Mouse (Mus musculus) MEL (cell line): ENCODE measurements around the gene Hdac7. TPM values are rescaled to one million over a fixed set of nuclear protein-coding genes. Genes with fewer than 3 reads are reported as not detected.
A peak's percentile ranks its signal among the peaks of the same experiment; 100 is the strongest.

Source experiments
- DNase-seq: peaks from one replicate; pipeline ENCODE4 v3.0.0; 2011; ENCODE audit warnings: low read depth, low spot score
- H3K27ac ChIP-seq: 2 replicates; pipeline ENCODE4 v1.5.1; 2012; ENCODE audit warnings: low read depth, mild to moderate bottlenecking, control low read depth, low read length, moderate library complexity; ENCODE audit not compliant: control insufficient read depth
- H3K27me3 ChIP-seq, 2 experiments: fragments of 150-350 bp in 1 of 2; sonication (generic) in 1 of 2; 2 replicates each; pipeline ENCODE4 v1.6.1; 2012; ENCODE audit warnings: low read length in 2 of 2, mild to moderate bottlenecking in 2 of 2, improper control_type of control experiment in 1 of 2, moderate library complexity in 1 of 2; ENCODE audit not compliant: insufficient read depth in 2 of 2, control insufficient read depth in 1 of 2
- H3K36me3 ChIP-seq, 2 experiments: 2 replicates each; pipeline ENCODE4 v1.6.1; 2012 to 2014; ENCODE audit warnings: low read length in 2 of 2, improper control_type of control experiment in 1 of 2, inconsistent platforms in 1 of 2, mild to moderate bottlenecking in 1 of 2; ENCODE audit not compliant: insufficient read depth in 2 of 2, control insufficient read depth in 1 of 2
- H3K4me1 ChIP-seq, 2 experiments: fragments of 150-350 bp in 1 of 2; sonication (generic) in 1 of 2; 2 replicates each; pipeline ENCODE4 v1.6.1; 2012; ENCODE audit warnings: low read length in 2 of 2, improper control_type of control experiment in 1 of 2, mild to moderate bottlenecking in 1 of 2; ENCODE audit not compliant: insufficient read depth in 2 of 2, control insufficient read depth in 1 of 2
- H3K4me3 ChIP-seq, 2 experiments: fragments of 150-350 bp in 1 of 2; sonication (generic) in 1 of 2; 2 replicates each; pipeline ENCODE4 v1.5.1; 2012; ENCODE audit warnings: low read depth in 2 of 2, low read length in 2 of 2, mild to moderate bottlenecking in 2 of 2, moderate library complexity in 2 of 2, control low read depth in 1 of 2, improper control_type of control experiment in 1 of 2; ENCODE audit not compliant: control insufficient read depth in 1 of 2, insufficient read depth in 1 of 2
- H3K79me2 ChIP-seq: 2 replicates; pipeline ENCODE4 v1.6.1; 2012; ENCODE audit warnings: mild to moderate bottlenecking, low read length, moderate library complexity; ENCODE audit not compliant: control insufficient read depth, poor library complexity, insufficient read depth
- H3K9ac ChIP-seq: 2 replicates; pipeline ENCODE4 v1.6.1; 2012; ENCODE audit warnings: low read depth, mild to moderate bottlenecking, control low read depth, low read length, moderate library complexity; ENCODE audit not compliant: control insufficient read depth, poor library complexity, severe bottlenecking
- H3K9me3 ChIP-seq: fragments of 150-350 bp; sonication (generic); replicated peaks from 2 replicates; pipeline ENCODE4 v1.6.1; 2012; ENCODE audit warnings: mild to moderate bottlenecking, low read length, improper control_type of control experiment, moderate library complexity; ENCODE audit not compliant: insufficient read depth
- CHD1 ChIP-seq: IDR thresholded peaks from 2 replicates; pipeline ENCODE4 v1.6.1; 2012; ENCODE audit warnings: low read depth, mild to moderate bottlenecking, inconsistent platforms, low read length, improper control_type of control experiment
- CTCF ChIP-seq, 3 experiments: IDR thresholded peaks in 2 of 3; conservative IDR thresholded peaks in 1 of 3; 2 replicates each; pipeline ENCODE4 v1.5.1; 2011 to 2012; ENCODE audit warnings: low read length in 3 of 3, low read depth in 2 of 3, mild to moderate bottlenecking in 2 of 3, improper control_type of control experiment in 1 of 3, inconsistent platforms in 1 of 3, mixed read lengths in 1 of 3, moderate library complexity in 1 of 3; ENCODE audit not compliant: control insufficient read depth in 1 of 3, insufficient read depth in 1 of 3, poor library complexity in 1 of 3, severe bottlenecking in 1 of 3
- ELF1 ChIP-seq: IDR thresholded peaks from 2 replicates; pipeline ENCODE4 v1.6.1; 2014; ENCODE audit warnings: low read depth, mild to moderate bottlenecking, inconsistent platforms, low read length, improper control_type of control experiment, moderate library complexity
- EP300 ChIP-seq, 2 experiments: IDR thresholded peaks; 2 replicates each; pipeline ENCODE4 v1.6.1; 2011; ENCODE audit warnings: improper control_type of control experiment in 2 of 2, low read length in 2 of 2, low read depth in 1 of 2, mild to moderate bottlenecking in 1 of 2
- ETS1 ChIP-seq: IDR thresholded peaks from 2 replicates; pipeline ENCODE4 v1.6.1; 2012; ENCODE audit warnings: low read depth, mild to moderate bottlenecking, inconsistent platforms, low read length, improper control_type of control experiment, moderate library complexity
- HCFC1 ChIP-seq: IDR thresholded peaks from 2 replicates; pipeline ENCODE4 v1.6.1; 2012; ENCODE audit warnings: low read depth, mild to moderate bottlenecking, inconsistent platforms, low read length, improper control_type of control experiment, moderate library complexity
- JUND ChIP-seq: IDR thresholded peaks from 2 replicates; pipeline ENCODE4 v1.6.1; 2011; ENCODE audit warnings: low read depth, mild to moderate bottlenecking, improper control_type of control experiment, low read length
- MAFK ChIP-seq: IDR thresholded peaks from 2 replicates; pipeline ENCODE4 v1.6.1; 2011; ENCODE audit warnings: low read depth, mild to moderate bottlenecking, low read length, improper control_type of control experiment, borderline replicate concordance
- MAZ ChIP-seq: IDR thresholded peaks from 2 replicates; pipeline ENCODE4 v1.6.1; 2012; ENCODE audit warnings: low read depth, mild to moderate bottlenecking, inconsistent platforms, low read length, improper control_type of control experiment
- MXI1 ChIP-seq: IDR thresholded peaks from 2 replicates; pipeline ENCODE4 v1.6.1; 2011; ENCODE audit warnings: mild to moderate bottlenecking, low read depth, low read length, improper control_type of control experiment
- MYC ChIP-seq: IDR thresholded peaks from 2 replicates; pipeline ENCODE4 v1.6.1; 2011; ENCODE audit warnings: low read depth, mild to moderate bottlenecking, low read length, improper control_type of control experiment, moderate library complexity
- NELFE ChIP-seq: IDR thresholded peaks from 2 replicates; pipeline ENCODE4 v1.6.1; 2011; ENCODE audit warnings: low read depth, low read length, improper control_type of control experiment
- POLR2AphosphoS2 ChIP-seq: IDR thresholded peaks from 2 replicates; pipeline ENCODE4 v1.6.1; 2011; ENCODE audit warnings: low read length, improper control_type of control experiment
- RAD21 ChIP-seq: IDR thresholded peaks from 2 replicates; pipeline ENCODE4 v1.6.1; 2011; ENCODE audit warnings: mild to moderate bottlenecking, low read depth, low read length, improper control_type of control experiment
- SMC3 ChIP-seq: IDR thresholded peaks from 2 replicates; pipeline ENCODE4 v1.6.1; 2011; ENCODE audit warnings: low read depth, low read length, improper control_type of control experiment
- TAL1 ChIP-seq: IDR thresholded peaks from 2 replicates; pipeline ENCODE4 v1.6.1; 2012; ENCODE audit warnings: mild to moderate bottlenecking, inconsistent platforms, low read length, moderate library complexity, mixed read lengths
- UBTF ChIP-seq: IDR thresholded peaks from 2 replicates; pipeline ENCODE4 v1.6.1; 2012; ENCODE audit warnings: low read depth, mild to moderate bottlenecking, inconsistent platforms, low read length, improper control_type of control experiment, moderate library complexity, borderline replicate concordance; ENCODE audit not compliant: insufficient read depth
- ZC3H11A ChIP-seq: IDR thresholded peaks from 2 replicates; pipeline ENCODE4 v1.6.1; 2012; ENCODE audit warnings: low read depth, mild to moderate bottlenecking, inconsistent platforms, low read length, improper control_type of control experiment
- ZKSCAN1 ChIP-seq: IDR thresholded peaks from 2 replicates; pipeline ENCODE4 v1.6.1; 2012; ENCODE audit warnings: low read depth, mild to moderate bottlenecking, inconsistent platforms, low read length, improper control_type of control experiment, moderate library complexity
- ZNF384 ChIP-seq: IDR thresholded peaks from 2 replicates; pipeline ENCODE4 v1.6.1; 2012; ENCODE audit warnings: low read depth, mild to moderate bottlenecking, inconsistent platforms, low read length, improper control_type of control experiment
- polyA plus RNA-seq, 2 experiments: library from polyadenylated mRNA; stranded (reverse) in 1 of 2; unstranded in 1 of 2; fragments of >175 nt in 1 of 2; fragments of >200 nt in 1 of 2; gene quantifications; 2 replicates each; pipeline versions ENCODE4 v1.2.1 to v1.2.4; 2012; ENCODE audit warnings: low replicate concordance in 2 of 2, low read depth in 1 of 2; ENCODE audit not compliant: insufficient read length in 2 of 2, insufficient read depth in 1 of 2, missing spikeins in 1 of 2
- total RNA-seq: library from RNA; depleted of rRNA; stranded (reverse); fragments of 300-350 nt; gene quantifications from 2 replicates; pipeline ENCODE4 v1.2.3, GENCODE M21; 2012

Gene Hdac7
- total and polyA plus RNA-seq, 3 experiments: 100 to 389 TPM; not detected in 1

- DNase-seq: no peak
- Histone ChIP-seq H3K27me3 (peaks cover 0 to 1% of the 10 kb centered on the region in 2 experiments; a peak in 2 of 4 replicates), H3K4me1 (peaks cover 0 to 13% of the 10 kb centered on the region in 2 experiments; a peak in 3 of 4 replicates)
Measured at GRCm38 (mm10) chr15:97754476-97754875, 89.8 kb downstream of the Hdac7 start.

DNA sequence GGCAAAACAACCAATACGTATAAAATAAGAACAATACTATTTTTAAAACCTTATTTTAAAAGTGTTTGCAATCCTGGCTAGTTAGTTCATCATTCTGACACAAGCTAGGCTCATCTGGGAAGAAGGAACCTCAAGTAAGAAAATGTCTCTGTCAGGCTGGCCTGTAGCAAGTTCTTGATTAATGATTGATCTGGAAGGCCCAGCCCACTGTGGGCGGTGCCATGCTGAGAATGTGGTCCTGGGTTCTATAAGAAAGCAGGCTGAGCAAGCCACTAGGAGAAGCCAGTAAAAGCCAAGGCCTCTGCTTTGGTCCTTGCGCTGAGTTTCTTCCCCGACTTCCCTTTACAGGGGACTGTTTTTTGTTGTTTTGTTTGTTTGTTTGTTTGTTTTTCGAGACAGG, 91.8 kb downstream of the Hdac7 start:
- Histone ChIP-seq H3K27me3 (no peaks in the 10 kb centered on the region; a peak in 1 of 4 replicates), H3K9ac (no peak overlapping the region), H3K27ac (no peak overlapping the region), H3K79me2 (no peaks in the 10 kb centered on the region), H3K4me1 (peaks cover 9 to 31% of the 10 kb centered on the region in 2 experiments), H3K9me3 (no peaks in the 10 kb centered on the region), H3K4me3 (no peak overlapping the region), H3K36me3 (peaks cover 0 to 17% of the 10 kb centered on the region in 2 experiments; a peak in 2 of 4 replicates)
- TF ChIP-seq EP300 (IDR thresholded peaks at IDR 0.05; ENCODE audit: low read depth in 1 of 2, low read length in 2 of 2) (no peak), JUND (no peak), MXI1 (no peak), MAFK (no peak), CHD1 (no peak), TAL1 (no peak), MAZ (no peak), POLR2AphosphoS2 (no peak), ELF1 (no peak), NELFE (no peak)
- no peak for DNase-seq

More at GRCm38 (mm10) chr15:97754476-97754875, 89.8 kb downstream of the Hdac7 start:
- Histone ChIP-seq H3K9me3 (no peaks in the 10 kb centered on the region), H3K79me2 (no peaks in the 10 kb centered on the region), H3K36me3 (peaks cover 0 to 4% of the 10 kb centered on the region in 2 experiments; a peak in 2 of 4 replicates)
- TF ChIP-seq ETS1: no peak
- no peak for TF ChIP-seq MYC
- TF ChIP-seq ZNF384: peak; percentile 71
- TF ChIP-seq, all 39 proteins: peak for 1
- no peak overlapping the region for H3K4me3 ChIP-seq
- H3K27ac ChIP-seq: no peak overlapping the region
- no peak overlapping the region for H3K9ac ChIP-seq

DNA sequence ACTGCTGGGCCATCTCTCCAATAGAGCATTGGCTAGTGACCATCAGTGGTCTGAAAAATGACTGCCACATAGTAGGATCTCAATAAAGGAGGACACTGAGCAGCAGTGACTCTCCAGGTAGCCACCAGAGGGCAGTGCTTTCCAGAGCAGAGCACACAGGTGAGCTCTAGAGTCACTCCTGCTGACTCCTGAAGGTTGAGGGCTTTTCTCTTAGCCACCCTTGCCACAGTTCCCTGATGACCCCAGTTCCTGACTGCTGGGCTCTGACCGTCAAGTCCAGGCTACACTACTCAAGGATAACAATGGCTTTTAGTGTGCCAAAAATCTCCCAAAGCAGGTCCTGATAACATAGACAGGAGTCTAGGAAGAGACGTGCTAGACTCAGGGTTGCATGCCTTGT, 92.6 kb downstream of the Hdac7 start:
- Histone ChIP-seq H3K79me2 (no peaks in the 10 kb centered on the region), H3K27ac (no peak overlapping the region), H3K27me3 (no peaks in the 10 kb centered on the region; a peak in 1 of 4 replicates), H3K4me1 (peaks cover 9 to 39% of the 10 kb centered on the region in 2 experiments), H3K9me3 (no peaks in the 10 kb centered on the region), H3K4me3 (no peak overlapping the region)
- no peak for TF ChIP-seq HCFC1
- TF ChIP-seq UBTF: no peak
- TF ChIP-seq ZKSCAN1: peak; percentile 96
- peak; percentile 49; the same call in 1 of the 2 replicates for TF ChIP-seq ZC3H11A
- peak; percentile 69 to 80 (median 79) for TF ChIP-seq CTCF (IDR thresholded peaks at IDR 0.05 in 2 of 3, conservative IDR thresholded peaks at IDR 0.05 in 1 of 3; ENCODE audit: control insufficient read depth in 1 of 3, insufficient read depth in 1 of 3, low read depth in 2 of 3, low read length in 3 of 3, poor library complexity in 1 of 3, severe bottlenecking in 1 of 3)
- TF ChIP-seq RAD21: peak; percentile 48
- TF ChIP-seq SMC3: peak; percentile 66
- TF ChIP-seq, all 39 proteins: peak for 5
- H3K36me3 ChIP-seq: peaks cover 0 to 22% of the 10 kb centered on the region in 2 experiments; a peak in 2 of 4 replicates
- DNase-seq: peak; percentile 49
- H3K9ac ChIP-seq: no peak overlapping the region
